ENCODE assay signal across 11 mouse cellular contexts in genomic region chr2:33874856-33875576, GRCm38 (mm10). TPM values are rescaled to one million over a fixed set of nuclear protein-coding genes. Genes with fewer than 3 reads are reported as not detected.
DNase-seq lines count a peak whose midpoint lies in the region; ATAC-seq and TF ChIP-seq lines count a peak whose summit lies in the region.
"Had no signal": no experiment of that assay in that cellular context is flagged by ENCODE, and none has a peak within 500 bp of the region (broad histone marks: within the 10 kb centered on the region; RNA-seq: fewer than 3 reads in every experiment).

No protein-coding gene starts in this region.

- peaks cover 19% of the 10 kb centered on the region for H3K4me1 ChIP-seq in liver, postnatal 0 days (ENCODE audit: insufficient read depth)
- peaks cover 27% of the 10 kb centered on the region for H3K4me1 ChIP-seq in forebrain, embryonic 11.5 days (replicated peaks; ENCODE audit: control insufficient read depth, insufficient read depth, low read length)
- peaks cover 80% of the 10 kb centered on the region for H3K4me1 ChIP-seq in hindbrain, embryonic 13.5 days (replicated peaks)
- peaks cover 55% of the 10 kb centered on the region for H3K4me1 ChIP-seq in midbrain, embryonic 12.5 days

- no peak for ATAC-seq in liver, postnatal 0 days
- ATAC-seq in forebrain, embryonic 11.5 days (replicated peaks; ENCODE audit: low FRiP score) = no peak
- no peak for ATAC-seq in hindbrain, embryonic 13.5 days (ENCODE audit: low FRiP score)
- no peak for ATAC-seq in midbrain, embryonic 12.5 days (ENCODE audit: low FRiP score, low read depth)
- no peak for ATAC-seq in activated CD4-positive, CD25-positive, alpha-beta regulatory T cell, adult 4 months

- H3K9ac ChIP-seq in liver, postnatal 0 days (replicated peaks) = no peak overlapping the region
- peak overlapping the region; percentile 3; the same call in 1 of the 2 replicates for H3K9ac ChIP-seq in forebrain, embryonic 11.5 days (ENCODE audit: low read length)
- H3K9ac ChIP-seq in hindbrain, embryonic 13.5 days = peak overlapping the region; percentile 61
- H3K9ac ChIP-seq in midbrain, embryonic 12.5 days (replicated peaks) = 0 out of 2 replicates have a peak overlapping the region, but pooled peaks have one; percentile 28

- no peak for TF ChIP-seq EP300 in liver, postnatal 0 days (IDR thresholded peaks at IDR 0.05; ENCODE audit: low read depth)

- peaks cover 9% of the 10 kb centered on the region; the same call in 1 of the 2 replicates for H3K36me3 ChIP-seq in liver, postnatal 0 days (replicated peaks; ENCODE audit: insufficient read depth, low read length)
- H3K36me3 ChIP-seq in forebrain, embryonic 11.5 days (ENCODE audit: control insufficient read depth, insufficient read depth, low read length) = peaks cover 9% of the 10 kb centered on the region
- H3K36me3 ChIP-seq in hindbrain, embryonic 13.5 days = peaks cover 38% of the 10 kb centered on the region
- peaks cover 42% of the 10 kb centered on the region for H3K36me3 ChIP-seq in midbrain, embryonic 12.5 days

- H3K27ac ChIP-seq in liver, postnatal 0 days (ENCODE audit: low read depth) = no peak overlapping the region
- no peak overlapping the region for H3K27ac ChIP-seq in forebrain, embryonic 11.5 days (ENCODE audit: low read depth, low read length)
- H3K27ac ChIP-seq in hindbrain, embryonic 13.5 days = peak overlapping the region; percentile 99
- H3K27ac ChIP-seq in midbrain, embryonic 12.5 days (replicated peaks) = peak overlapping the region; percentile 99

- no peaks in the 10 kb centered on the region for H3K27me3 ChIP-seq in liver, postnatal 0 days (ENCODE audit: insufficient read depth, low read length)
- no peaks in the 10 kb centered on the region for H3K27me3 ChIP-seq in forebrain, embryonic 11.5 days (ENCODE audit: control insufficient read depth, insufficient read depth, low read length)
- H3K27me3 ChIP-seq in hindbrain, embryonic 13.5 days = no peaks in the 10 kb centered on the region
- no peaks in the 10 kb centered on the region for H3K27me3 ChIP-seq in midbrain, embryonic 12.5 days

- H3K4me2 ChIP-seq in liver, postnatal 0 days (ENCODE audit: low read depth, low read length) = no peak overlapping the region
- no peak overlapping the region for H3K4me2 ChIP-seq in forebrain, embryonic 11.5 days (ENCODE audit: low read depth, low read length, severe bottlenecking)
- H3K4me2 ChIP-seq in hindbrain, embryonic 13.5 days = no peak overlapping the region
- H3K4me2 ChIP-seq in midbrain, embryonic 12.5 days (replicated peaks) = no peak overlapping the region

- H3K4me3 ChIP-seq in liver, postnatal 0 days (ENCODE audit: low read depth, low read length) = no peak overlapping the region
- no peak overlapping the region for H3K4me3 ChIP-seq in forebrain, embryonic 11.5 days (ENCODE audit: low read depth, low read length)
- H3K4me3 ChIP-seq in hindbrain, embryonic 13.5 days = no peak overlapping the region
- no peak overlapping the region for H3K4me3 ChIP-seq in midbrain, embryonic 12.5 days

- no peaks in the 10 kb centered on the region for H3K9me3 ChIP-seq in liver, postnatal 0 days (ENCODE audit: low read length)
- H3K9me3 ChIP-seq in forebrain, embryonic 11.5 days (ENCODE audit: control insufficient read depth, low read length) = no peaks in the 10 kb centered on the region
- H3K9me3 ChIP-seq in hindbrain, embryonic 13.5 days = 0 out of 2 replicates have a peak, but pooled peaks cover 5% of the 10 kb centered on the region
- H3K9me3 ChIP-seq in midbrain, embryonic 12.5 days = 0 out of 2 replicates have a peak, but pooled peaks cover 2% of the 10 kb centered on the region

- peak; percentile 1 for DNase-seq in liver
- no peak for DNase-seq in liver, postnatal 0 days
- no peak for DNase-seq in forebrain, embryonic 11.5 days (ENCODE audit: low spot score)
- DNase-seq in cerebellum, postnatal 25 days = no peak
- DNase-seq in right cerebral cortex, postnatal 14 days = no peak
- DNase-seq: adrenal gland, adult 8-10 months; heart, postnatal 4 days; kidney, postnatal 4 days had no signal

- WGBS in liver, postnatal 0 days (ENCODE audit: insufficient replicate concordance) = 84% methylated on average over 10 of the region's 10 CpGs
- WGBS in forebrain, embryonic 11.5 days = 51% methylated on average over 10 of the region's 10 CpGs
- WGBS in hindbrain, embryonic 13.5 days = 58% methylated on average over 10 of the region's 10 CpGs
- WGBS in midbrain, embryonic 12.5 days = 51% methylated on average over 10 of the region's 10 CpGs

- no peak for TF ChIP-seq CTCF in liver, postnatal 0 days (IDR thresholded peaks at IDR 0.05; ENCODE audit: low read depth)

RNA-seq across cellular contexts. Expression of gene Mvb12b, which starts 12.7 kb away (rescaled TPM):
- 7.8 and 8.1 TPM in 2 replicates for polyA plus RNA-seq in liver, postnatal 0 days (2015; fragmentation: Nextera tagmentation; extraction: Ambion mirVana)
- polyA plus RNA-seq in forebrain, embryonic 11.5 days (2014; fragmentation: Nextera tagmentation; extraction: Ambion mirVana) = 30.9 and 31.1 TPM in 2 replicates
- polyA plus RNA-seq in hindbrain, embryonic 13.5 days (2015; fragmentation: Nextera tagmentation; extraction: Ambion mirVana) = 60.9 and 65.0 TPM in 2 replicates
- 55.6 and 58.3 TPM in 2 replicates for polyA plus RNA-seq in midbrain, embryonic 12.5 days (2016; fragmentation: Nextera tagmentation; extraction: Ambion mirVana)
- polyA plus RNA-seq in activated CD4-positive, CD25-positive, alpha-beta regulatory T cell, adult 4 months (2017; shearing (Covaris generic)) = 1 to 10 TPM; 1.4 to 2.3 TPM

Comparison
In these comparisons a context has a peak if more than half of its experiments do, and no peak if none do; other contexts are left out.
1. H3K27ac ChIP-seq: peak in hindbrain, embryonic 13.5 days (single experiment) and midbrain, embryonic 12.5 days (single experiment); none in liver, postnatal 0 days (single experiment) and forebrain, embryonic 11.5 days (single experiment).